Mouse (Mus musculus) hindbrain, embryonic 13.5 days (tissue): Measurements from ENCODE around the gene Olfr578. TPM values are rescaled to one million over a fixed set of nuclear protein-coding genes. Genes with fewer than 3 reads are reported as not detected.

Experiments used
- ATAC-seq: fragments of 200-750 bp; cut with Nextera tagmentation; 2 replicates; pipeline ENCODE4 v1.8.0; 2017; ENCODE audit warnings: moderate TSS enrichment; ENCODE audit not compliant: low FRiP score
- H3K27ac ChIP-seq: fragments of 300-500 bp; sonication (generic); 2 replicates; pipeline ENCODE4 v1.5.1; 2015; ENCODE audit warnings: inconsistent platforms, mild to moderate bottlenecking, moderate library complexity
- H3K27me3 ChIP-seq: fragments of 300-500 bp; sonication (generic); 2 replicates; pipeline ENCODE4 v1.6.1; 2015; ENCODE audit warnings: mild to moderate bottlenecking, inconsistent platforms
- H3K36me3 ChIP-seq: fragments of 300-500 bp; sonication (generic); 2 replicates; pipeline ENCODE4 v1.6.1; 2015; ENCODE audit warnings: mild to moderate bottlenecking, inconsistent platforms
- H3K4me1 ChIP-seq: fragments of 300-500 bp; sonication (generic); replicated peaks from 2 replicates; pipeline ENCODE4 v1.6.1; 2015; ENCODE audit warnings: inconsistent platforms
- H3K4me2 ChIP-seq: fragments of 300-500 bp; sonication (generic); 2 replicates; pipeline ENCODE4 v1.6.1; 2015; ENCODE audit warnings: inconsistent platforms, mild to moderate bottlenecking, moderate library complexity
- H3K4me3 ChIP-seq: fragments of 300-500 bp; sonication (generic); 2 replicates; pipeline ENCODE4 v1.5.1; 2015; ENCODE audit warnings: mild to moderate bottlenecking, inconsistent platforms
- H3K9ac ChIP-seq: fragments of 300-500 bp; sonication (generic); 2 replicates; pipeline ENCODE4 v1.6.1; 2015; ENCODE audit warnings: mild to moderate bottlenecking, inconsistent platforms
- H3K9me3 ChIP-seq: fragments of 300-500 bp; sonication (generic); 2 replicates; pipeline ENCODE4 v1.6.1; 2016; ENCODE audit warnings: inconsistent platforms
- WGBS: fragments of 180-500 bp; shearing (Covaris S2); methylation state at CpG from one replicate; pipeline ENCODE4 v1.1.7; 2015; 5-methylcytosine and 5-hydroxymethylcytosine counted together
- polyA plus RNA-seq: library from polyadenylated mRNA; unstranded; fragments of >200 nt; fragmentation: Nextera tagmentation; extraction: Ambion mirVana; gene quantifications from 2 replicates; pipeline ENCODE4 v1.2.1, GENCODE M21; 2015

Gene Olfr578
- not detected in 2 replicates for polyA plus RNA-seq

DNA sequence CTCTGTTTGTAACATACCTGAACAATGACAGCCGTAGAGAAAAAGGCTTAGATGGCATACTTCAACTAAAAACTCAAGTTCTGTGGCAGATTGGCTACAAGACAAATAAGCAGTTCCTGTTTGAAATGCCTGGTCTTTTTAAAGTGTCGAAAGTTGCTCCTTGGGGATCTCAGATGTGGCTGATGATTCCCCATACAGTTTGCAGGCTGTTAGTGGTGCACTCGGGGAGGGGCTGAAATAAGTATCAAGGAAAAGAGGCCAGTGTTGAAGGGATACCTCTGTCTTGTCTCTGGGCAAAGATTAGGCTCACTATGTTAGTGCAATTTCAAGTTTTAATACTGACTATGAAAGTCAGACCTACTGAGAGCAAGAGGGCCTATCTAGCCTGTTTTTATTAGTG is at the start of gene Olfr578:
Gene Olfr578 (minus strand): TSS at position 101 of the 400 bp plus-strand sequence.
- Histone ChIP-seq H3K27ac (no peak within 1 kb of the TSS), H3K4me1 (no peaks in the 10 kb centered on the region), H3K36me3 (no peaks in the 10 kb centered on the region), H3K9ac (no peak within 1 kb of the TSS), H3K4me2 (no peak within 1 kb of the TSS), H3K9me3 (no peaks in the 10 kb centered on the region), H3K27me3 (no peaks in the 10 kb centered on the region), H3K4me3 (no peak within 1 kb of the TSS)
- no peak for ATAC-seq
- 80% methylated on average over 3 of the region's 3 CpGs for WGBS

DNA sequence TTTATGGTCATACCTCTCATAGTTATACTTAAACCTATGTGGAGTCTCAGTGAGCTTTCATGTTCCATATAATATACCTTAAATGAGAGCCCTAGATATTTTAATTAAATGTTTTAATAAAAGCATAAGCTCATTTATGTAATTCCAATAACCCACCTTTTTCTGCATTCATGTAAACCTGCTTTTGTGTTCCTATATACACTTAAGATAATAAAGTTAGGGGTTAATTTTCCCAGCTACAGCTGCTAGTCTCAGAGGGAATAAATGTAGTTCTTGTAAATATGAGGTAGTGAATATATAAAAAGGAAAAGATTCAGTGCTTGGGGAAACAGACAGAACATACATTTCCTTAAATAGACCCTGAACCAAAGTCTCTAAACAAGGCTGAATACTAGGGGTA is 48.6 kb upstream of the Olfr578 start, which contains the start of gene Olfr582:
Gene Olfr582 (plus strand): TSS at position 301 of the 400 bp plus-strand sequence.
- ATAC-seq, result no peak
- Histone ChIP-seq H3K4me1 (no peaks in the 10 kb centered on the region), H3K9me3 (no peaks in the 10 kb centered on the region), H3K9ac (no peak within 1 kb of the TSS), H3K4me2 (no peak within 1 kb of the TSS), H3K36me3 (no peaks in the 10 kb centered on the region), H3K4me3 (no peak within 1 kb of the TSS), H3K27ac (no peak within 1 kb of the TSS), H3K27me3 (no peaks in the 10 kb centered on the region)

DNA sequence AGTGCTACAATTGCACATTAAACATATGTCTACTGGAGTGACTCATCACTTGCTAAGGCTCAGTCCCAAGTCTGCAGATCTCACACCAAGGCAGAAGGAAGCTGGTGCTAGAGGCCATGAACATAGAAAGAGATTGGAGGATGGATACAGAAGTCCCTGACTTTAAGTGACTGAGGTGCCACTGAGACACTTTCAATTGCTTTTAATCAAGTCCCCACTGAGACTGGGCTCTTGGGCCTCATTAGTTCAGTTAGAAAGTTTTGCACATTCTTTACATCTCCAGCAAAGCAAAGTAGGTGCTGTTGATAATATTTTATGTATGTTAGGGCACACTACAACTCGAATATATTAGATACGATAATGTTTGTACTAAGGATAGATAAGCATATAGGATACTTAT is 13.3 kb downstream of the Olfr578 start, which contains the start of gene Olfr577:
Gene Olfr577 (minus strand): TSS at position 101 of the 400 bp plus-strand sequence.
- no peak within 1 kb of the TSS for H3K4me3 ChIP-seq
- H3K36me3 ChIP-seq, result no peaks in the 10 kb centered on the region
- WGBS, result 85% methylated on average over 2 of the region's 2 CpGs
- H3K4me2 ChIP-seq, result no peak within 1 kb of the TSS
- no peaks in the 10 kb centered on the region for H3K4me1 ChIP-seq
- H3K27me3 ChIP-seq, result no peaks in the 10 kb centered on the region
- no peak within 1 kb of the TSS for H3K27ac ChIP-seq
- ATAC-seq, result no peak
- H3K9ac ChIP-seq, result no peak within 1 kb of the TSS
- no peaks in the 10 kb centered on the region for H3K9me3 ChIP-seq

DNA sequence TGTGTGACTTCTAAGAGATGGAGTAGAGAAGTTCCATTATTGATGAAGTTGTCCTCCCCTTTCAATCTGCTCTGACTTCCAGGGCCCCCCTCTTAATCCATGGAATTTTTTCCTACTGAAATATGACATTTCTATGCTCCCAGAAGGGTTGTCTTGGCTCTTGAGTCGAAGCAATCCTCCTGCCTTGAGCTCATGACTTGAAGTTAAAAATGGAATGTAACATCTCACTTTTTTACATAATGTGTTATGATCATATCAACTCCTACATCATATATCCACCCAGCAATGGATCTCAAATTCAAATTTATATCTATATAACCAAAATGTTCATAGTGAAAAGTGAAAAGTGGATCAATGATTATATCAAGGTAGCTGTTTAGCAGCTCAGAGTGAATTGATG is 14.7 kb downstream of the Olfr578 start:
- H3K27me3 ChIP-seq, result no peaks in the 10 kb centered on the region
- no peak overlapping the region for H3K9ac ChIP-seq
- 46% methylated on average over 1 of the region's 1 CpGs for WGBS
- H3K4me2 ChIP-seq, result no peak overlapping the region
- no peaks in the 10 kb centered on the region for H3K9me3 ChIP-seq
- H3K4me3 ChIP-seq, result no peak overlapping the region
- no peak overlapping the region for H3K27ac ChIP-seq
- H3K4me1 ChIP-seq, result no peaks in the 10 kb centered on the region
- H3K36me3 ChIP-seq, result no peaks in the 10 kb centered on the region
- no peak for ATAC-seq

DNA sequence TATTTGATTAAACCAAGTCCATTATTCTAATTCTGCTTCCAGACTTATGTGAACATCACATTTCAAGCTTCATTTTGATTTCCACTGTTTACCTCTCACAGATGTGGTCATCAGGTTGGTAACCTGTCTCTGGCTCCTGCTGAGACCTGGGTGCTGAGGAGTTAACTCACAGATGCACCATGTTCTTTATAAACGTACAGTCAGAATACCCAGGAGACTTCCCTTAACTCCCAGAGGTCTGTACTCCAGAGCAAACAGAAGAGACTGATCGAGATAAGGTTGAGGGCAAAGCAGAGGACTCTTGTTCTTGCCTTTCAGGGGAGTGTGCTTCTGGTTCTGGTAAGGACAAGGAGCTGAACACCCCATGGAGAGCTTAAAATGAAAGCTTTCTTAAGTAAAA is 26.8 kb downstream of the Olfr578 start, which contains the start of gene Olfr576:
Gene Olfr576 (plus strand): TSS at position 301 of the 400 bp plus-strand sequence.
- Histone ChIP-seq H3K27ac (no peak within 1 kb of the TSS), H3K9me3 (no peaks in the 10 kb centered on the region), H3K4me1 (no peaks in the 10 kb centered on the region), H3K9ac (no peak within 1 kb of the TSS), H3K4me3 (no peak within 1 kb of the TSS), H3K4me2 (no peak within 1 kb of the TSS), H3K36me3 (no peaks in the 10 kb centered on the region), H3K27me3 (no peaks in the 10 kb centered on the region)
- 65% methylated on average over 2 of the region's 2 CpGs for WGBS
- ATAC-seq, result no peak

DNA sequence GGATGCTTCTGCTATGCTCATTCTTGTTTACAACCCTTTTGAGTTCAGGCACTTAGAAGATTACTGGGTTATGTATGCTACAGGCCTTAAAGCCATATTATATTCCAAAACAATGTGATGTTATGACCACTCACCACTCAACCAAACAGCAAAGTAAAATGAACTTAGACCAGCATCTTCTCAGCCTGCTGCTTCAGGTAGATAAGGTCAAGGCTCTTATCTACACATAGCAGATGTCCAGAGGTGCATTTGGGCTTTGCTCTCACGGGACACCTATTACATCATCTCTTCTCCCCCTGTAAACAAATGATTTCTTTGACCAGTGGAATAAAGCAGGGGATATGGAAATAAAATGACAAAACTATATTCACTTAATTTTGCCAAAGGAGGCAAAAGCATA is 30.5 kb downstream of the Olfr578 start, which contains the start of gene Olfr575:
Gene Olfr575 (minus strand): TSS at position 183 of the 400 bp plus-strand sequence.
- H3K27ac ChIP-seq, result no peak within 1 kb of the TSS
- 78% methylated on average over 1 of the region's 1 CpGs for WGBS
- H3K36me3 ChIP-seq, result no peaks in the 10 kb centered on the region
- no peaks in the 10 kb centered on the region for H3K9me3 ChIP-seq
- H3K4me1 ChIP-seq, result no peaks in the 10 kb centered on the region
- H3K9ac ChIP-seq, result no peak within 1 kb of the TSS
- no peaks in the 10 kb centered on the region for H3K27me3 ChIP-seq
- no peak within 1 kb of the TSS for H3K4me2 ChIP-seq
- ATAC-seq, result no peak
- H3K4me3 ChIP-seq, result no peak within 1 kb of the TSS

DNA sequence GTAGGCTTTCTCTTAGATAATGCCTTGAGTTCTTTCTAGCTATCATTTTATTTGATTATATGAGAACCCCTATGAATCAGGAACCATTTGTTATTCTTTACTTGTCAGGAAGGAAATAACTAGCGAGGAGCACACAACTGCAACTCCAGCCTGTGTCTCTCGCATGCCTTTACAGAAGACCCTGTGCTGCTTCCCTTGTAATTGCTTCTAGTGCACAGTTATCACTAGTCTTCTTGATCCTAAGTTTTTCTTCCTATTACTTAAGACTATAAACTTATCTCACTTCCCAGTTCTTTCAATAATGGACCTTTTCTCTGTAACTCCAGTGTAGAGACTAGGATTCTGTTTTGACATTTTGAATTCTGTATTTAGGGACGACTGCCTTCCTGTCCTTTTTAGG is 31.0 kb downstream of the Olfr578 start:
- H3K36me3 ChIP-seq, result no peaks in the 10 kb centered on the region
- no peak for ATAC-seq
- 85% methylated on average over 3 of the region's 3 CpGs for WGBS
- no peak overlapping the region for H3K9ac ChIP-seq
- no peaks in the 10 kb centered on the region for H3K4me1 ChIP-seq
- no peak overlapping the region for H3K4me2 ChIP-seq
- H3K9me3 ChIP-seq, result no peaks in the 10 kb centered on the region
- H3K4me3 ChIP-seq, result no peak overlapping the region
- H3K27me3 ChIP-seq, result no peaks in the 10 kb centered on the region
- H3K27ac ChIP-seq, result no peak overlapping the region

DNA sequence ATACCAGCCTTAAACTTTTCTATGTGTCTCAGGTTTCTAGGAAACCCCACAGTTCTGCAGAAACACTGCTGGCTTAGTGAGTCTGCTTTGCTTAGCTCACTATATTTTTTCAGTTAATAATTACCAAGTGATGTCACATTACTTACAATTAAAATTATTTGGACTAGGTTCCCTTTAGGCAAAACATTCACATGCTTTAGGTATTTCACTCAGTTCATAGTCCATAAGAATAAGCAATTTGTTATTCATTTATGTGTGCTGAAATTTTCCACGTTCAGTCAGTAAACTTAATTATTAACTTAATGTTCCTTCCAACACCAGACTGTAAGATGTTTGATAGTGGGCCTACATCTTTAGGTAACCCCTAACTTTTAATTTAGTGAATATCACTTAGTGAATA is 38.4 kb downstream of the Olfr578 start:
- Histone ChIP-seq H3K4me2 (no peak overlapping the region), H3K9me3 (no peaks in the 10 kb centered on the region), H3K4me1 (no peaks in the 10 kb centered on the region), H3K27ac (no peak overlapping the region), H3K27me3 (no peaks in the 10 kb centered on the region), H3K4me3 (no peak overlapping the region), H3K36me3 (no peaks in the 10 kb centered on the region), H3K9ac (no peak overlapping the region)
- WGBS, result 76% methylated on average over 1 of the region's 1 CpGs
- ATAC-seq, result no peak

DNA sequence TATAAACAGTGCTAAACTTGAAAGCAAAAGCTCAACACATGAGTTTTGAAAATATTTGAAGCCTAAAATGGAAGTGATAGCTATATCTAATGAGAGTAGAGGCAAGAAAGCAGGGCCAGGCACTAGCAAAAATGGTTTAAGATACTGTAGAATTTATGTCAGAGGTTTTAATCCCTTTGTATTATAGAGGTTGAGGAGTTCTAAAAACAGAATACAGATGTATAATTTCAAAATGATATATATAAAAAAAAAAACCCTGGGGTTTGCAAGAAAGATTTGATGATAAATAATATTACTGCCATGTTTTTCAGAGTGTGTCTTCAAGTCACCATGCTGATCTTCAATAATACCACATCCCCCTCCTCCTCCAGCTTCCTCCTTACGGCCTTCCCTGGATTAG is 41.0 kb downstream of the Olfr578 start, which contains the start of gene Olfr574:
Gene Olfr574 (plus strand): TSS at position 301 of the 400 bp plus-strand sequence.
- Histone ChIP-seq H3K4me3 (no peak within 1 kb of the TSS), H3K27me3 (no peaks in the 10 kb centered on the region), H3K9ac (no peak within 1 kb of the TSS), H3K4me2 (no peak within 1 kb of the TSS), H3K27ac (no peak within 1 kb of the TSS), H3K4me1 (no peaks in the 10 kb centered on the region), H3K36me3 (no peaks in the 10 kb centered on the region), H3K9me3 (no peaks in the 10 kb centered on the region)
- 86% methylated on average over 1 of the region's 1 CpGs for WGBS
- ATAC-seq, result no peak

DNA sequence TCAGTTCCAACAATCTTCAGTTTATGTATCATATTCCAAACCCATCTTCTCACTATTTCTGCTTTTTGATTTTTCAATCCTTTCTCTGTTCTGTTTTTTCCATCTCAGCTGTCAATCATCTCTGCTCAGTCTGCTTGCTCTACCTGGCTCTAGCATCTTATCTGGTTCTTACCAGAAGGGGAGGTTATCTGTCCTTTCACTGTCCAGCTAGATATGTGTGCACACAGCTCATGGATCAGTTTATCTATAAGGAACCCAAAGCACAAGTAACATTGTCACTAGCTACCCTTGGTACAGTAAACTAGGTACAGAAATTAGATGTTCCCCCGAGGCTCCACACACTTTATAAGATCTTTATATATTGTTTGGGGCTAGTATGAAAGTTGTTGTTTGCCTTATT is 45.7 kb downstream of the Olfr578 start:
- 91% methylated on average over 1 of the region's 1 CpGs for WGBS
- H3K27me3 ChIP-seq, result no peaks in the 10 kb centered on the region
- no peak for ATAC-seq

DNA sequence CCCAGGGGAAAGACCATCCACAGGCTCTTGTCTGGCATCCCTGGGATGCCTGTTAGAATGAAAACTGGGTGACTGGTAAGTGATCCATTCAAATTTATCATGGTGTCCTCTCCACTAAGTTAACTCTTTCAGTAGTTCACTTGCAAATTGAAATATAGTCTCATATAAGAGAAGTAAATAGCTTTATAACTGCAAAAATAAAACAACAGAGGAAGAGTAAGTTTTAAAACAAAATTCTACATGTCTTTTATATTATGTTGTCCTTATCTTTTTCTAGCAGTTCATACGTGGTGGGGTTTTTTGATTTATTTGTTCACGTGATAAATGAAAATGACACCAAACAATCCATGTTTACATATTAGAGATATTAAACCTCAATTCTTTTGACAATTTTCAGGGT is 46.6 kb downstream of the Olfr578 start, which contains the start of gene Olfr573-ps1:
Gene Olfr573-ps1 (minus strand): TSS at position 101 of the 400 bp plus-strand sequence.
- no peak within 1 kb of the TSS for H3K4me2 ChIP-seq
- no peaks in the 10 kb centered on the region for H3K27me3 ChIP-seq
- no peak within 1 kb of the TSS for H3K9ac ChIP-seq
- no peaks in the 10 kb centered on the region for H3K9me3 ChIP-seq
- H3K36me3 ChIP-seq, result no peaks in the 10 kb centered on the region
- H3K4me3 ChIP-seq, result no peak within 1 kb of the TSS
- ATAC-seq, result no peak
- H3K4me1 ChIP-seq, result no peaks in the 10 kb centered on the region
- 94% methylated on average over 2 of the region's 2 CpGs for WGBS
- H3K27ac ChIP-seq, result no peak within 1 kb of the TSS

More for the DNA sequence above, 45.7 kb downstream of the Olfr578 start:
- Histone ChIP-seq H3K27ac (no peak overlapping the region), H3K4me3 (no peak overlapping the region), H3K4me2 (no peak overlapping the region), H3K9ac (no peak overlapping the region), H3K4me1 (no peaks in the 10 kb centered on the region), H3K36me3 (no peaks in the 10 kb centered on the region), H3K9me3 (no peaks in the 10 kb centered on the region)
